In genomic region chr3:94502243-94502642, GRCm38 (mm10) we compare ENCODE assay signal across 8 mouse cellular contexts. TPM values are rescaled to one million over a fixed set of nuclear protein-coding genes. Genes with fewer than 3 reads are reported as not detected.
DNase-seq lines count a peak whose midpoint lies in the region; ATAC-seq and TF ChIP-seq lines count a peak whose summit lies in the region.

No protein-coding gene starts in this region.

- 69% methylated on average over 3 of the region's 3 CpGs for WGBS in hindbrain, embryonic 11.5 days
- WGBS in hindbrain, embryonic 10.5 days = 73% methylated on average over 3 of the region's 3 CpGs
- WGBS in cerebellum, adult 2 months = 72% methylated on average over 3 of the region's 3 CpGs
- 67% methylated on average over 3 of the region's 3 CpGs for whole genome bisulfite sequencing in midbrain, embryonic 14.5 days

- no peaks in the 10 kb centered on the region for H3K4me1 ChIP-seq in hindbrain, embryonic 11.5 days (replicated peaks; ENCODE audit: control insufficient read depth, insufficient read depth, low read length)
- no peaks in the 10 kb centered on the region for H3K4me1 ChIP-seq in hindbrain, embryonic 10.5 days (replicated peaks)
- H3K4me1 ChIP-seq in E14TG2a.4 (replicated peaks; ENCODE audit: low read depth, low read length) = no peaks in the 10 kb centered on the region
- H3K4me1 ChIP-seq in cerebellum, adult 2 months (ENCODE audit: control insufficient read depth, insufficient read depth, low read length) = no peaks in the 10 kb centered on the region
- H3K4me1 ChIP-seq in midbrain, embryonic 14.5 days (ENCODE audit: control insufficient read depth, insufficient read depth, low read length) = no peaks in the 10 kb centered on the region

- DNase-seq in hindbrain, embryonic 11.5 days (ENCODE audit: low spot score) = peak; percentile 58
- DNase-seq in hindbrain, embryonic 10.5 days (ENCODE audit: low spot score) = no peak
- DNase-seq in cerebellum, adult 2 months = peak; percentile 37 to 38
- DNase-seq in midbrain, embryonic 14.5 days = peak; percentile 79
- DNase-seq in left cerebral cortex, postnatal 10 days (ENCODE audit: extremely low spot score in 1 of 2, low spot score in 2 of 2) = no peak
- no peak for DNase-seq in gastrocnemius, adult 8-10 months (ENCODE audit: low spot score in 2 of 2)

- no peaks in the 10 kb centered on the region for H3K27me3 ChIP-seq in hindbrain, embryonic 11.5 days (ENCODE audit: control insufficient read depth, insufficient read depth, low read length)
- no peaks in the 10 kb centered on the region for H3K27me3 ChIP-seq in hindbrain, embryonic 10.5 days (ENCODE audit: insufficient read depth, poor library complexity, severe bottlenecking)
- H3K27me3 ChIP-seq in E14TG2a.4 (ENCODE audit: insufficient read depth, low read length) = no peaks in the 10 kb centered on the region
- no peaks in the 10 kb centered on the region for H3K27me3 ChIP-seq in cerebellum, adult 2 months (ENCODE audit: control insufficient read depth, insufficient read depth, low read length)
- no peaks in the 10 kb centered on the region for H3K27me3 ChIP-seq in midbrain, embryonic 14.5 days (ENCODE audit: control insufficient read depth, insufficient read depth, low read length)

- peak; percentile 92 for TF ChIP-seq CTCF in E14TG2a.4 (conservative IDR thresholded peaks at IDR 0.05; ENCODE audit: low read length)
- peak; percentile 79 for TF ChIP-seq CTCF in cerebellum, adult 2 months (IDR thresholded peaks at IDR 0.05; ENCODE audit: borderline replicate concordance, insufficient read depth, low read depth, low read length)

- no peak overlapping the region for H3K9ac ChIP-seq in hindbrain, embryonic 11.5 days (ENCODE audit: low read depth, low read length)
- H3K9ac ChIP-seq in midbrain, embryonic 14.5 days (replicated peaks; ENCODE audit: low read length) = no peak overlapping the region

- no peak for TF ChIP-seq POLR2A in cerebellum, adult 2 months (IDR thresholded peaks at IDR 0.05; ENCODE audit: borderline replicate concordance, insufficient read depth, low read length)

- ATAC-seq in hindbrain, embryonic 11.5 days (ENCODE audit: low FRiP score) = no peak
- ATAC-seq in hematopoietic stem cell, adult 5-6 weeks (replicated peaks in 1 of 2; ENCODE audit: insufficient read depth in 1 of 2, low FRiP score in 2 of 2, low TSS enrichment in 1 of 2, low read depth in 1 of 2, poor library complexity in 2 of 2, severe bottlenecking in 2 of 2) = peak; percentile 59 to 66; a peak in 3 of 4 replicates
- ATAC-seq in midbrain, embryonic 14.5 days (ENCODE audit: low FRiP score, low TSS enrichment) = no peak

- H3K27ac ChIP-seq in hindbrain, embryonic 11.5 days (ENCODE audit: low read depth, low read length) = no peak overlapping the region
- no peak overlapping the region for H3K27ac ChIP-seq in hindbrain, embryonic 10.5 days
- no peak overlapping the region for H3K27ac ChIP-seq in cerebellum, adult 2 months (ENCODE audit: insufficient read depth, low read length)
- H3K27ac ChIP-seq in midbrain, embryonic 14.5 days (replicated peaks; ENCODE audit: low read depth, low read length) = no peak overlapping the region

- no peaks in the 10 kb centered on the region for H3K9me3 ChIP-seq in hindbrain, embryonic 11.5 days (ENCODE audit: control insufficient read depth, low read length)
- 0 out of 2 replicates have a peak, but pooled peaks cover 4% of the 10 kb centered on the region for H3K9me3 ChIP-seq in hindbrain, embryonic 10.5 days
- no peaks in the 10 kb centered on the region for H3K9me3 ChIP-seq in E14TG2a.4 (ENCODE audit: low read length)
- H3K9me3 ChIP-seq in midbrain, embryonic 14.5 days (ENCODE audit: control insufficient read depth, low read length) = no peaks in the 10 kb centered on the region

- no peak overlapping the region for H3K4me2 ChIP-seq in hindbrain, embryonic 11.5 days (replicated peaks; ENCODE audit: low read depth, low read length)
- H3K4me2 ChIP-seq in midbrain, embryonic 14.5 days (ENCODE audit: low read length) = no peak overlapping the region

- intact Hi-C loops in left cerebral cortex, postnatal 10 days (cut with DNase I) = loop anchor here (2.0 kb wide), 1 partner anchor 45 kb away; no protein-coding TSS in a partner anchor

- H3K36me3 ChIP-seq in hindbrain, embryonic 11.5 days (ENCODE audit: control insufficient read depth, insufficient read depth, low read length) = no peaks in the 10 kb centered on the region
- peaks cover 59% of the 10 kb centered on the region for H3K36me3 ChIP-seq in hindbrain, embryonic 10.5 days
- peaks cover 73% of the 10 kb centered on the region for H3K36me3 ChIP-seq in E14TG2a.4 (ENCODE audit: insufficient read depth, low read length)
- peaks cover 35% of the 10 kb centered on the region for H3K36me3 ChIP-seq in midbrain, embryonic 14.5 days (ENCODE audit: control insufficient read depth, insufficient read depth, low read length)

- no peak overlapping the region for H3K4me3 ChIP-seq in hindbrain, embryonic 11.5 days (ENCODE audit: low read depth, low read length)
- H3K4me3 ChIP-seq in hindbrain, embryonic 10.5 days = no peak overlapping the region
- H3K4me3 ChIP-seq in E14TG2a.4 (replicated peaks; ENCODE audit: low read length) = no peak overlapping the region
- H3K4me3 ChIP-seq in cerebellum, adult 2 months (replicated peaks; ENCODE audit: insufficient read depth, low read depth, low read length) = no peak overlapping the region
- H3K4me3 ChIP-seq in midbrain, embryonic 14.5 days (replicated peaks; ENCODE audit: low read depth, low read length) = no peak overlapping the region

RNA-seq across cellular contexts. Expression of gene Riiad1, which starts 22.1 kb away (rescaled TPM):
- polyA plus RNA-seq in hindbrain, embryonic 11.5 days (2014; fragmentation: Nextera tagmentation; extraction: Ambion mirVana) = 15.5 and 19.7 TPM in 2 replicates
- polyA plus RNA-seq in hindbrain, embryonic 10.5 days (2016; fragmentation: Nextera tagmentation; extraction: Ambion mirVana) = 6.5 and 19.3 TPM in 2 replicates
- polyA plus RNA-seq in cerebellum, adult 2 months (2012; rRNA removed) = 1.3 and 1.6 TPM in 2 replicates
- not detected in 2 replicates for total RNA-seq in hematopoietic stem cell, adult 5-6 weeks (2017)
- 23.8 and 30.8 TPM in 2 replicates for polyA plus RNA-seq in midbrain, embryonic 14.5 days (2014; fragmentation: Nextera tagmentation; extraction: Ambion mirVana)
- total RNA-seq in left cerebral cortex, postnatal 10 days (2021) = 1 to 10 TPM; 6.8 to 8.7 TPM
- total RNA-seq in gastrocnemius, adult 8-10 months (2022) = 10 to 100 TPM; 10.6 to 11.8 (median 11.3) TPM

RNA-seq across cellular contexts. Expression of gene Celf3, which starts 24.1 kb away (rescaled TPM):
- 164 and 210 TPM in 2 replicates for polyA plus RNA-seq in hindbrain, embryonic 11.5 days (2014; fragmentation: Nextera tagmentation; extraction: Ambion mirVana)
- polyA plus RNA-seq in hindbrain, embryonic 10.5 days (2016; fragmentation: Nextera tagmentation; extraction: Ambion mirVana) = 69.3 and 136 TPM in 2 replicates
- 112 and 123 TPM in 2 replicates for polyA plus RNA-seq in cerebellum, adult 2 months (2012; rRNA removed)
- total RNA-seq in hematopoietic stem cell, adult 5-6 weeks (2017) = not detected in 2 replicates
- polyA plus RNA-seq in midbrain, embryonic 14.5 days (2014; fragmentation: Nextera tagmentation; extraction: Ambion mirVana) = 321 and 376 TPM in 2 replicates
- total RNA-seq in left cerebral cortex, postnatal 10 days (2021) = 100 to 1,000 TPM; 242 to 260 TPM
- total RNA-seq in gastrocnemius, adult 8-10 months (2022) = not detected

RNA-seq across cellular contexts. Expression of gene Oaz3, which starts 58.5 kb away (rescaled TPM):
- 0.18 and 0.56 TPM in 2 replicates for polyA plus RNA-seq in hindbrain, embryonic 11.5 days (2014; fragmentation: Nextera tagmentation; extraction: Ambion mirVana)
- polyA plus RNA-seq in hindbrain, embryonic 10.5 days (2016; fragmentation: Nextera tagmentation; extraction: Ambion mirVana) = 0.26 and 0.98 TPM in 2 replicates
- polyA plus RNA-seq in cerebellum, adult 2 months (2012; rRNA removed) = 0.15 and 0.32 TPM in 2 replicates
- total RNA-seq in hematopoietic stem cell, adult 5-6 weeks (2017) = 0.25 TPM in 1 of 2 replicates, not detected in the other
- 0.36 and 1.2 TPM in 2 replicates for polyA plus RNA-seq in midbrain, embryonic 14.5 days (2014; fragmentation: Nextera tagmentation; extraction: Ambion mirVana)
- total RNA-seq in left cerebral cortex, postnatal 10 days (2021) = not detected
- not detected for total RNA-seq in gastrocnemius, adult 8-10 months (2022)

RNA-seq across cellular contexts. Expression of gene Mrpl9, which starts 59.1 kb away (rescaled TPM):
- 70.5 and 72.1 TPM in 2 replicates for polyA plus RNA-seq in hindbrain, embryonic 11.5 days (2014; fragmentation: Nextera tagmentation; extraction: Ambion mirVana)
- 71.3 and 73.4 TPM in 2 replicates for polyA plus RNA-seq in hindbrain, embryonic 10.5 days (2016; fragmentation: Nextera tagmentation; extraction: Ambion mirVana)
- 58.5 and 58.6 TPM in 2 replicates for polyA plus RNA-seq in cerebellum, adult 2 months (2012; rRNA removed)
- 64.1 and 67.4 TPM in 2 replicates for total RNA-seq in hematopoietic stem cell, adult 5-6 weeks (2017)
- 52.6 and 54.1 TPM in 2 replicates for polyA plus RNA-seq in midbrain, embryonic 14.5 days (2014; fragmentation: Nextera tagmentation; extraction: Ambion mirVana)
- total RNA-seq in left cerebral cortex, postnatal 10 days (2021) = 10 to 100 TPM; 39.8 to 41.2 TPM
- 10 to 100 TPM; 29.1 to 33.8 (median 32.0) TPM for total RNA-seq in gastrocnemius, adult 8-10 months (2022)

Comparison
In these comparisons a context has a peak if more than half of its experiments do, and no peak if none do; other contexts are left out.
1. DNase-seq: peak in hindbrain, embryonic 11.5 days (single experiment), cerebellum, adult 2 months (2 of 2) and midbrain, embryonic 14.5 days (single experiment); none in hindbrain, embryonic 10.5 days (single experiment), left cerebral cortex, postnatal 10 days (0 of 2) and gastrocnemius, adult 8-10 months (0 of 2).
2. ATAC-seq: peak in hematopoietic stem cell, adult 5-6 weeks (2 of 2); none in hindbrain, embryonic 11.5 days (single experiment) and midbrain, embryonic 14.5 days (single experiment).